Mouse (Mus musculus) olfactory bulb, adult 2 months (tissue): ENCODE measurements around the gene Col4a4.

Experiments
- CTCF ChIP-seq: fragments of 200-500 bp; IDR thresholded peaks from 2 replicates; pipeline ENCODE4 v1.5.1; 2012; ENCODE audit warnings: low read depth, mild to moderate bottlenecking, low read length, moderate library complexity; ENCODE audit not compliant: insufficient read depth
- POLR2A ChIP-seq: fragments of 200-500 bp; IDR thresholded peaks from 2 replicates; pipeline ENCODE4 v1.6.1; 2012; ENCODE audit warnings: mild to moderate bottlenecking, low read depth, low read length, moderate library complexity; ENCODE audit not compliant: insufficient read depth

DNA sequence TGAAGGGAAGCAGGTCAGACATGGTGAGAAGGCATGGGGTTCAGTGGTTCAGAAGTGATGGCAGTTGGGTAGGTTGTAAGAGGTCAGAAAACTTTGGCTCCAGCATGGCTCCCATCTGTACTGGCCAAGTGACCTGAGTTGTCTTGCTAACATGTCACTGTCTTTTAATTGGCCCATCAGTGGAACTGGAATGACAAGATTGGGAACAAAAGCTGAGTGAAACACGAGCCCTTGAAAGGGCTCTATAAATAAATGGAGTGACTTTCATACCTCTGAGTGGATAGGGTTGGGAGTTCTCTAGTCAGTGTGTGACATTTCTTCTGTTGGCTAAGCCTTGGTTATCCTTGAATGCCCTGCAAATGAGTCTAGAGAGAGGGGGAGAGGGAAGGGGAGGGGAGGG is 146.5 kb downstream of the Col4a4 start:
- no peak for TF ChIP-seq CTCF
- TF ChIP-seq POLR2A: no peak
